Mouse (Mus musculus): ENCODE data around the gene Cacng4. TPM values are rescaled to one million over a fixed set of nuclear protein-coding genes. Genes with fewer than 3 reads are reported as not detected.

Cacng4 gene
- polyA plus RNA-seq, 1 experiment from 2014 or later = 1.3 TPM

Other genes starting within 250 kb of the Cacng4 start
- 19.9 TPM in 2 replicates for gene Helz, start 246.6 kb downstream of the Cacng4 start, polyA plus RNA-seq (2014; fragmentation: Nextera tagmentation; extraction: Ambion mirVana)
- gene Cacng1, start 78.0 kb downstream of the Cacng4 start, polyA plus RNA-seq (2014; fragmentation: Nextera tagmentation; extraction: Ambion mirVana) = not detected in 2 replicates
- gene Cacng5, start 120.5 kb upstream of the Cacng4 start, polyA plus RNA-seq (2014; fragmentation: Nextera tagmentation; extraction: Ambion mirVana) = 0.70 TPM in 2 replicates

Data from liver, embryonic 11.5 days (tissue).